Mouse (Mus musculus) kidney, embryonic 16.5 days (tissue): ENCODE measurements around the gene Cd109. TPM values are rescaled to one million over a fixed set of nuclear protein-coding genes. Genes with fewer than 3 reads are reported as not detected.

Experiments used
- ATAC-seq: fragments of 200-750 bp; cut with Nextera tagmentation; 2 replicates; pipeline ENCODE4 v1.8.0; 2017; ENCODE audit warnings: moderate TSS enrichment; ENCODE audit not compliant: low FRiP score, low TSS enrichment
- H3K27ac ChIP-seq: fragments of 300-500 bp; sonication (generic); 2 replicates; pipeline ENCODE4 v1.5.1; 2014; ENCODE audit warnings: low read length
- H3K27me3 ChIP-seq: fragments of 300-500 bp; sonication (generic); 2 replicates; pipeline ENCODE4 v1.6.1; 2014; ENCODE audit warnings: low read length, control low read depth, mixed read lengths; ENCODE audit not compliant: insufficient read depth
- H3K36me3 ChIP-seq: fragments of 300-500 bp; sonication (generic); 2 replicates; pipeline ENCODE4 v1.6.1; 2014; ENCODE audit warnings: low read length, control low read depth, mixed read lengths; ENCODE audit not compliant: insufficient read depth
- H3K4me1 ChIP-seq: fragments of 300-500 bp; sonication (generic); 2 replicates; pipeline ENCODE4 v1.6.1; 2014; ENCODE audit warnings: low read length, control low read depth, mixed read lengths; ENCODE audit not compliant: insufficient read depth
- H3K4me2 ChIP-seq: fragments of 300-500 bp; sonication (generic); replicated peaks from 2 replicates; pipeline ENCODE4 v1.6.1; 2014; ENCODE audit warnings: low read depth, low read length
- H3K4me3 ChIP-seq: fragments of 300-500 bp; sonication (generic); 2 replicates; pipeline ENCODE4 v1.5.1; 2014; ENCODE audit warnings: mild to moderate bottlenecking, low read length
- H3K9ac ChIP-seq: fragments of 300-500 bp; sonication (generic); replicated peaks from 2 replicates; pipeline ENCODE4 v1.6.1; 2014; ENCODE audit warnings: low read length
- H3K9me3 ChIP-seq: fragments of 300-500 bp; sonication (generic); 2 replicates; pipeline ENCODE4 v1.6.1; 2016; ENCODE audit warnings: low read length, control low read depth
- WGBS: fragments of 180-500 bp; shearing (Covaris S2); extraction: QIAGEN DNeasy Blood & Tissue Kit; methylation state at CpG from one replicate; pipeline ENCODE4 v1.1.7; 2014; 5-methylcytosine and 5-hydroxymethylcytosine counted together
- polyA plus RNA-seq: library from polyadenylated mRNA; unstranded; fragments of >200 nt; fragmentation: Nextera tagmentation; extraction: Ambion mirVana; gene quantifications from 2 replicates; pipeline ENCODE4 v1.2.1, GENCODE M21; 2015

Cd109 gene
- polyA plus RNA-seq, result 6.1 and 6.9 TPM in 2 replicates

DNA sequence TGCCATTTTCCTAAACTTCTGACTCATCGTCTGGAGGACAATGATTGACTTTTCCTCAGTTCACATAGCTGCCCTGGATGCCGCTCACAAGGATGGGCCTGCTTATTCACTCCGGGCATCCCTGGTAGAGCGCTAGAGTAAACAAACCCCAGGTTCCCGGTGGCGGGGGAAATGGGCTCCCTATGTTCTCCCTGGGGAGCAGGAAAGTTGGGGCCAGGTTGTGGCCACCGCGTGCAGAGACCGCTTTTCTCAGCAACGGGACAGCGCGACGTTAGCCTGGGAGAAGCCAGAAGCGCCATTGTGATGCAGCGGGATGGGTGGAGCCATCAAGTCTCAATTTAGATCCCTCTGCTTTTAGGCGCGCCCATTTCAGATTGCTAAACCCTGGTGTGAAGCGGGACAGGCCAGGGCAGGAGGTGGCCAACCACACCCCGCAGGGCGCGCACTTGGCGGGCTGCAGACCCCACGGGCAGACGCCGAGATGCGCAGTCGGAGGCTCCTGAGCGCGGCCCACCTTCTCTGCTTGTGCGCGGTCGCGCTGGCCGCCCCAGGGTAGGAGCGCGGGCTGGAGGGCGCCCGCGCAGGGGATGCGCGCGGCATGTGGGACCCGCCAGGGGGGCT is at the start of gene Cd109:
TSS of gene Cd109 (plus strand) at position 146 of the 621 bp plus-strand sequence.
- Histone ChIP-seq H3K4me1 (0 out of 2 replicates have a peak, but pooled peaks cover 9% of the 10 kb centered on the region), H3K27ac (no peak within 1 kb of the TSS), H3K27me3 (peaks cover 6% of the 10 kb centered on the region; the same call in 1 of the 2 replicates), H3K36me3 (no peaks in the 10 kb centered on the region), H3K4me3 (peak within 1 kb of the TSS; percentile 65), H3K9ac (peak within 1 kb of the TSS; percentile 66), H3K9me3 (no peaks in the 10 kb centered on the region), H3K4me2 (peak within 1 kb of the TSS; percentile 92)
- peak; percentile 78 for ATAC-seq
- WGBS, result under 1% methylated on average over 43 of the region's 43 CpGs

DNA sequence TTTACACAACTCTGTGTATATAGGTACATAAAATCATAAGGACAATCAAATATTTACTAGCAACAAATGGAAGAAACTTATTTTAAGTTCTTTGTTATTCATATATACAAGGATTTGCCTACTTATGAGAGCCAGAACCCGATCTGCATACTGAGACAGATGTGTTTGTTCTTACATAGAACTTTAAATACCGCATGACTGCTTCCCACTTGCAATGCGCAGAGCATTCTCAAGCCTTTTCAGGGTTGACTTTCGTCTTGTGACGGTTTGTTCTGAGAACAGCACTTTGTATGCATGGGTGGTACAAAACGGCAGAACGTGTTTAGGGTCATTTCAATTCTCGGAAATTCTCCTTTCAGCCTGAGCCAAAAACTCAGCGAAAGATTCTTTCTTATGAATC is 45.4 kb upstream of the Cd109 start:
- no peak overlapping the region for H3K4me3 ChIP-seq
- ATAC-seq, result no peak
- no peak overlapping the region for H3K27ac ChIP-seq
- H3K4me1 ChIP-seq, result no peaks in the 10 kb centered on the region
- WGBS, result 94% methylated on average over 9 of the region's 9 CpGs
- no peaks in the 10 kb centered on the region for H3K9me3 ChIP-seq
- no peaks in the 10 kb centered on the region for H3K27me3 ChIP-seq
- peaks cover 12% of the 10 kb centered on the region for H3K36me3 ChIP-seq
- no peak overlapping the region for H3K4me2 ChIP-seq
- no peak overlapping the region for H3K9ac ChIP-seq

GRCm38 (mm10) chr9:78576466-78576865 is 38.9 kb upstream of the Cd109 start:
- 91% methylated on average over 5 of the region's 5 CpGs for WGBS

GRCm38 (mm10) chr9:78578824-78579223 is 36.5 kb upstream of the Cd109 start:
- Histone ChIP-seq H3K9me3 (no peaks in the 10 kb centered on the region), H3K36me3 (peaks cover 13% of the 10 kb centered on the region; the same call in 1 of the 2 replicates), H3K4me1 (no peaks in the 10 kb centered on the region; the same call in 1 of the 2 replicates), H3K27me3 (no peaks in the 10 kb centered on the region), H3K4me2 (no peak overlapping the region), H3K4me3 (no peak overlapping the region), H3K27ac (no peak overlapping the region), H3K9ac (no peak overlapping the region)
- ATAC-seq, result no peak
- 91% methylated on average over 7 of the region's 7 CpGs for WGBS

More at GRCm38 (mm10) chr9:78576466-78576865, 38.9 kb upstream of the Cd109 start:
- Histone ChIP-seq H3K4me1 (no peaks in the 10 kb centered on the region; the same call in 1 of the 2 replicates), H3K9me3 (no peaks in the 10 kb centered on the region), H3K27ac (no peak overlapping the region), H3K4me3 (no peak overlapping the region), H3K27me3 (no peaks in the 10 kb centered on the region), H3K36me3 (peaks cover 16% of the 10 kb centered on the region), H3K9ac (no peak overlapping the region), H3K4me2 (no peak overlapping the region)
- ATAC-seq, result no peak

- no peak overlapping the region for H3K27ac ChIP-seq
- H3K36me3 ChIP-seq, result peaks cover 13% of the 10 kb centered on the region; the same call in 1 of the 2 replicates
- H3K27me3 ChIP-seq, result no peaks in the 10 kb centered on the region
- H3K4me1 ChIP-seq, result no peaks in the 10 kb centered on the region; the same call in 1 of the 2 replicates
- no peak overlapping the region for H3K9ac ChIP-seq
- H3K4me3 ChIP-seq, result no peak overlapping the region
- peak; percentile 89; the same call in 1 of the 2 replicates for ATAC-seq
- no peak overlapping the region for H3K4me2 ChIP-seq
- no peaks in the 10 kb centered on the region for H3K9me3 ChIP-seq
- WGBS, result 46% methylated on average over 10 of the region's 10 CpGs
Measured at GRCm38 (mm10) chr9:78579644-78580396, 35.5 kb upstream of the Cd109 start.

DNA sequence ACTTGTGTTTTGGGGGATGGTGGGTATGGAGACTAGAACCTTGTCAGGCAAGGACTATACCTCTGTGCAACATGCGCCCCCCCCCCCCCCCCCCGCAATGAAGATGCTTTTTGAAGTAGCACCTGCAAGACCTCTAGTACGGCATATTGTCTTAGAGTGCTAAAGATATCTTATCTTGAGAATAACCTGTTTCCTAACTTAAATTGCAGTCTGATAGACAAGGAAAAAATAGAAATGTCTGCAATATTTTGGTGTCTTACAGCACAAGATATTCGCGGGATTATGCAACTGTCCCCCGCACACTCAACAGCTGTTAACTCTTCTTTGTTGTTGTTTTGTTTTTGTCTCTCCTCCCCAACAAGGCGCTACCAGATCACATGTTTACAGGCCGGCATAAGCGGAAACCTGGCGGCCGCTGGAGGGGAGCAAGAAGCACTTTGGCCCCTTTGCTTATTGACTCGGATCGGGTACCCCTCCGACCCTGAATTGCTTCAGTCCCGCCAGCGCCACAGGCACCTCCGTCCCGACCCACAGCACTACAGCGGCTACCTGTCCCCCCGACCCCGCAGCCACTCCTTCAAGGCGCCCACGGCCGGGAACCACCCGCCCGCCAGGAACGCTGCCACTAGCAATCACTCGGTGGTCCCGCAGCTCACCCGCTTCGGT is 28.0 kb upstream of the Cd109 start:
- Histone ChIP-seq H3K4me3 (peak overlapping the region; percentile 70), H3K27me3 (no peaks in the 10 kb centered on the region), H3K9ac (peak overlapping the region; percentile 82), H3K4me2 (peak overlapping the region; percentile 70), H3K4me1 (0 out of 2 replicates have a peak, but pooled peaks cover 3% of the 10 kb centered on the region), H3K27ac (0 out of 2 replicates have a peak overlapping the region, but pooled peaks have one; percentile 68), H3K9me3 (no peaks in the 10 kb centered on the region), H3K36me3 (no peaks in the 10 kb centered on the region)
- WGBS, result under 1% methylated on average over 31 of the region's 31 CpGs
- peak; percentile 69 for ATAC-seq

DNA sequence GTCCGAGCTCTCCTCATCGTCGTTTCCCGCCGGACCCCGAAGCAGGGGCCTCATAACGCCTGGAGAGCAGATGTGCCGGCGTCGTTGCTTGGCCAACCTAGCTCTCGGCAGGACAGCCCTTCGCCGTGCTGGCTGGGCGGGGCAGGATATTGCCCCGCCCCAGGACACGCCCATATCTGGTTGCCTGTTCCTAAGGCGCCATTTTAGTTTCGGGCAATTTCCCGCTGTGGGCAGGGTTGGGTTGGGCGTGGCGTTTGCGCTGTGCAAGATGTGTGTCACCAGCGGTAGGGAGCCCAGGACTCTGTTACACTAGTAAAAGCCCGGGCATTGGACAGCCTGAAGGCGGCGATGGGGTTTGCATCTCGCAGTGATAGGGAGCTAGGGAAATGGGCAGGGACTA is 27.4 kb upstream of the Cd109 start, which contains the start of gene Slc17a5:
TSS of gene Slc17a5 (minus strand) at position 128 of the 400 bp plus-strand sequence.
- H3K4me3 ChIP-seq, result peak within 1 kb of the TSS; percentile 70
- H3K4me1 ChIP-seq, result 0 out of 2 replicates have a peak, but pooled peaks cover 3% of the 10 kb centered on the region
- ATAC-seq, result peak; percentile 98
- H3K27ac ChIP-seq, result peak within 1 kb of the TSS; percentile 68
- peak within 1 kb of the TSS; percentile 82 for H3K9ac ChIP-seq
- no peaks in the 10 kb centered on the region for H3K9me3 ChIP-seq
- H3K36me3 ChIP-seq, result no peaks in the 10 kb centered on the region
- H3K4me2 ChIP-seq, result peak within 1 kb of the TSS; percentile 70
- WGBS, result 0% methylated on average over 27 of the region's 27 CpGs
- no peaks in the 10 kb centered on the region for H3K27me3 ChIP-seq

DNA sequence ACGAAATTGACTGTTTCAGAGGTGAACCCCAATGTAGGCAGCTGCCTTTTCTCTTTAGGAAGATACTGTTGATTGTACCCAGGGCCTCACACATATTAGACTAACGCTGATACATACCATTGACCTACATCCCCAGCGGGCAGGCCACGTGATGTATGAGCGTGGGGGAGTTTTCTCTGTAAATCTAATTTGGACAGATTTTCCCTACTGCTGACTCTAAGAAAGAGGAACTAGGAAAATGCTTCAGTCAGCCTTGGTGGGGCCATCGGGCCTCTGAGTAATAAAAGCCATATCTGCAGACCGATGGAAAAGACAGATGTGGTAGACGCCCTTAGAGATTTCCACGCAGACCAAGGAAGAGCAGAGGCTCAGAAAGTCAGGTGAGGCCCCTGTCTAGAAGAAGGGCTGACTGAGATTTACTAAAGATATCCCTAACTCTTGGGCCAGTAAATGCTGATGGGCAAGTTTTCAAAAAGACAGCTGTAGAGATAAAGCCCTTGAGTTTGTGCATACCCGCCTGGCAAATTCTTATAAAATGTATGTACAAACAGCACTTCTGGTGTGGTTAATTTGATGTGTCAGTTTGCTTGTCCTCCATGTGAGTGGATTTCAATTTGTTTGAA is 26.8 kb upstream of the Cd109 start:
- Histone ChIP-seq H3K4me1 (0 out of 2 replicates have a peak, but pooled peaks cover 3% of the 10 kb centered on the region), H3K4me2 (peak overlapping the region; percentile 70), H3K4me3 (peak overlapping the region; percentile 70), H3K27me3 (no peaks in the 10 kb centered on the region), H3K9ac (peak overlapping the region; percentile 58), H3K36me3 (no peaks in the 10 kb centered on the region), H3K9me3 (no peaks in the 10 kb centered on the region), H3K27ac (peak overlapping the region; percentile 54)
- ATAC-seq, result peak; percentile 68
- 45% methylated on average over 10 of the region's 10 CpGs for WGBS

GRCm38 (mm10) chr9:78590471-78590870 is 24.9 kb upstream of the Cd109 start:
- Histone ChIP-seq H3K27me3 (no peaks in the 10 kb centered on the region), H3K9me3 (no peaks in the 10 kb centered on the region), H3K9ac (no peak overlapping the region), H3K27ac (no peak overlapping the region), H3K4me2 (no peak overlapping the region), H3K4me1 (0 out of 2 replicates have a peak, but pooled peaks cover 3% of the 10 kb centered on the region), H3K36me3 (no peaks in the 10 kb centered on the region), H3K4me3 (no peak overlapping the region)
- no peak for ATAC-seq
- 95% methylated on average over 2 of the region's 2 CpGs for WGBS
